Mouse (Mus musculus) urinary bladder, postnatal 25 days (tissue): ENCODE data around the gene Larp1b.

Source experiments
- DNase-seq: peaks from one replicate; pipeline ENCODE4 v3.0.0; 2022; ENCODE audit warnings: low spot score

Larp1b gene

GRCm38 (mm10) chr3:41082885-41083789 is 133.5 kb downstream of the Larp1b start, which contains the start of gene Pgrmc2:
Pgrmc2 (minus strand) TSS chr3:41083046.
- DNase-seq, result peak; percentile 97

- DNase-seq, result no peak
Measured at GRCm38 (mm10) chr3:41083790-41084112, 134.1 kb downstream of the Larp1b start.

GRCm38 (mm10) chr3:41084421-41084820 is 134.8 kb downstream of the Larp1b start:
- no peak for DNase-seq

DNA sequence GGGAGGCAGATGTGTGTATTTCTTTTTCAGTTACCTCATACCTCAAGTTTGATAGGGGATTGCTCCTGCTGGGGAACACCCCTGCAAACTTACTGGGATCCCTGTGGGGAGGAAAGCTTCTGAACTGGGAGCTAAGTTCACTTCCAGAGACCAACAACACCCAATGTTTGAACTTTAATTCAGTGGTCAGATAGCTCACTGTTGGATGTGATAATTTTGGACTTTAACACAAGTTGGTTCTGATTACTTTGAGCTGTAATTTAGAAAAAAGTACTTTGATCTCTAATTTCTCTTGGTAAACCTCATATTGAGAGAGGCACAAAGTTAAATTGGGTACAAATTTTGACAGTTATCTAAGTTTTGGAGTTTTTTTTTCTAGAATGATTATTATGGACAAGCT is 137.4 kb downstream of the Larp1b start:
- no peak for DNase-seq
